Mouse (Mus musculus) thymus, postnatal 14 days (tissue): ENCODE measurements around the gene Zpbp2.

Experiments used
- DNase-seq: peaks from one replicate; pipeline ENCODE4 v3.0.0; 2021

The Zpbp2 gene

GRCm38 (mm10) chr11:98555124-98555700 is 4.3 kb downstream of the Zpbp2 start:
- no peak for DNase-seq

GRCm38 (mm10) chr11:98560942-98561341 is 10.0 kb downstream of the Zpbp2 start:
- no peak for DNase-seq

DNA sequence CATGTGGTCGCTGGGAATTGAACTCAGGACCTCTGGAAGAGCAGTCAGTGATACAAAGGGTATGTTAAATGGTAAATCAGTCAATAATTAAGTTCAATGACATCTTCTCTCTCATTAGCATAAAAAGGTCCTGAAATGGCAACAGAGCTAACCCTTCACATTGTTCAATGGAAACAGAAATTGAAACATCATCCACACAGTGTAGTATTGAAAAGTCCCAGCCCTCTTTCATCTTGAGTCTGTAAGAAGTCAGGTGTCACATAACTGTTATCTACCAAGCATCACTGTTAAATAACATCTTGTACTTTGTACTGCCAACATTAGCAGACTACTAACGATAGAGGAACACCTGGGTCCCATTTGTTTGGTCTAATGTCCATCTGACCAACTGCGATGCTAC is 12.1 kb downstream of the Zpbp2 start:
- DNase-seq, result no peak

GRCm38 (mm10) chr11:98563921-98564414 is 13.1 kb downstream of the Zpbp2 start:
- no peak for DNase-seq

DNA sequence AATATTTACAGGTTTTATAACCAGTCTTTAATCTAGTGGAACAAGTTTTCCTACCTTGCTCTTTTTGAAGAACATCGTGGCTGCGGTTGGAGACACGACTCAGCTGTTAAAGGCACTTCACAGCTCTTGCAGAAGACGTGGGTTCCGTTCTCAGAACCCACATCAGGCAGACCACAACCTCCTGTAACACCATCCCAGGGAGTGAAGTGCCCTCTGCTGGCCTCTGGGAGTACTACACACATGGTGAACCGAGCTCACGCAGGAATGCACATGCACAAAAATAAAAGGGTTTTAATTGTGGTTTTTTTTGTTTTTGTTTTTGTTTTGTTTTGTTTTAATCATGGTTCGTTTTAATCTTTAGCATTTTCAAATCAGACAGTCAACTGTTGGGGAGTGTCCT is 17.4 kb downstream of the Zpbp2 start:
- DNase-seq, result peak; percentile 41

DNA sequence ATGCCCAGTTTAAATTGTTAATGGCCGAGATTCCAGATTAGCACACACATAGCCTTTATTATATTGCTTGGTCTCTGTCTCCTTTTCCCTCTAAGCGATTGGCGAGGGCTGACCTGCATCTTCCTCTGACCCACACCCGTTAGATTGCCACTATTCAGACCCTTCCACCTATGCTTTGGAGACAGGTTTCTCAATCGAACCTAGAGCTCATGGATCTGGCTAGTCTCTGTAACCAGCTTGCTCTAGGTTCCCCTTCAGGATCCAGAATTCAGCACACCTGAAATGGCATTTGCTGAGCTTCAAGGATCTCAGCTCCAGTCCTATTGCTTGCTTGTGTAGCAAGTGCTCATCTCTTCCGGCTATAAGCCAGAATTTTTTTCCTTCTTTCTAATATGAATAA is 18.6 kb downstream of the Zpbp2 start:
- no peak for DNase-seq

DNA sequence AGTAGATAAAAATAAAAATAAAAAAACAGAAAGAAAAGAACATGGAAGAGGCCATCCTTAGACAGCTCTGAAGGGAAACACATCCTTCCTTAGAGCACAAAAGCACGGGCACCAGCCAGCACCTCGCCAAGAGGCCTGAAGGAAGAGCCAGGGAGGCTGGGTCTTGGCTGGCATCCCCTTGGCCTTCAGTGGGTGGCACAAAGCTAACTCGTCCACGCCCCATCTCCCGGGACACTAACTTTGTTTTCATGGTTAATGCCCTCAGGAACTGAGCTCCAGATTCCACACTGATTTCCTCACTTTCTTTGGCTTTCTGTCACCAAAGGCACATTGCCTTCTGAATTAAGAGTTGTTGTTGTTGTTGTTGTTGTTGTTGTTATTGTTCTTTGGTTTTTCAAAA is 26.9 kb downstream of the Zpbp2 start:
- no peak for DNase-seq

GRCm38 (mm10) chr11:98580301-98581121 is 29.6 kb downstream of the Zpbp2 start:
- no peak for DNase-seq

DNA sequence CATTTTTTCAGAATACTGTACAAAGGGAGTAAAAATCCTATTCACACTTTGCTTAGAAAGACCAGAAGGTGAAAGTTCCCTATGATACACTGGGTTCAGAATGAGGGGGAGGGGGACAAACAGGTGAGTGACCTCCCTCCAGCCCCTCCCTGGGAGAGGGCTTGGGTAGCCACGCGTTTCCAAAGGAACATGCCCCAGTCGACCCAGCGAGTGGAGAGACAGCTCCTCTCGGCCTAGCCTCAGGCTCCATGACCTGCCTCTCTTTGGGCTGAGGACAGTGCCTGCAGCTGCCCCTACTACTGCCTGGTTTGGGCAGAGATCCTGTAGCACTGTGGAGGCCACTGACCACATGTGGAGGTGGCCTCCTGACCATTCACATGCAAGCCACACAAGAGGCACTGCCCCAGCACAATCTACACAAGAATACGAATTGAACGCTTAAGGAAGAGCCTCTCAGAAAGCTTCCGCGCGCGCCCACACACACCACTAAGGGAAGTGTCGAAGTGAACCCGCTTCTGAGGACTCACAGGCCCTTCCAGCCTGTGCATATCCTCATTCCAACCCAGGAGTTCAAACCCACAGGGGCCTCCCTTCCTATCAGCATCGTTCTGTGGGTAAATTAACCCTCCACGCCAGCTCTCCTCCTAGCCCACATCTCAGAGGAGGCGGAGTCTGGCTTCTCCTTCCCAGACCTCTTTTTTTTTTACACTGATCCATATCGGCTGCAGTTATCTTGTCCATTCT is 30.6 kb downstream of the Zpbp2 start:
- DNase-seq, result no peak

DNA sequence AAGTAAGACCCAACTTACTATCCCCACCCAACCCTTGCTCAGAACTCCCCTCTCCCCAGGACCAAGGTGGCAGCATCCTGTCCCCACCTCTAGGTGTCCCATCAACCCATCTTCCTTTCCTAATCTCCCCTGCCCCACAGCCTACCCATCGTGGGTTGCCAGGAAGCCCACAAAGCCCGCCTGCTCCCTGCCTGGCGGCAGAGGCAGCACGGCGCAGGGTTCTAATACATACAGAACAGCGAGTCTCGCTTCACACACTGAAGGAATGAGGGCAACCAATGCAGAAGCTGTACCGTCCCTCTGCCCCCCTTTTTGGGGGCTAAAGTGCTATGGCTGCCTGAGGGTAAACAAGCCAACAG is 31.1 kb downstream of the Zpbp2 start:
- no peak for DNase-seq

DNA sequence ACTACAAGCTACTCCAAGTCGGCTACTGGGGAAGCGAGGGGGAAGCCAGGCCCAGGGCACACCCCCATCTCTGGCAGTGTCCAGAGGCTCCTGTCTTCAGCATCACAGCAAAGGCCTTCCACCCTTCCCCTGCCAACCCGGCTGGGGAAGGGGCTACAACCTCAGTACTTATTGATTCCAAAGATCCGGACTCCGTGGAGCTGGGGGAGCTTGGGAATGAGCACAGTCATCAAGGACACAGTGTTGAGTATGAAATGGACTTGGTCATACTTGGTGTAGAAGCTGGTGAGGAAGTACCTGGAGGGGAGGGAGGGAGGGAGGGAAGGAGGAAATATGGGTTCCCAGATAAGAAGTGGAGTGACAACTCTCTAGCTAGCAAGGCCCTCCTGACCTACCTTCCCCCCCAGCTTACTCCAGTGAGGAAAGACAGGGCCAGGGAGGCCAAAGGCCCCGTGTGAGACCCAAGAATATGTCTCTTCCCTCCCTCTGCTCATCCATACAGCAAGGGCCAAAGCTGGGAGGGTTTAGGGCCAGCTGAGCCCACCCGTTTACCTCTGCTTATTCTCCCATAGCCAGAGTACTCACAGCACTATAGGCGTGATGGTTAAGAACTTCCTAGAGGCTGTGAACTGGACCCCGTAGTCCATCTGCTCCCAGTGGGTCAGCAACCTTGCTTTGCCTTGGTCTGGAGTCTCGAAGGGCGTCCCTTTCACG is 31.8 kb downstream of the Zpbp2 start:
- DNase-seq, result no peak

DNA sequence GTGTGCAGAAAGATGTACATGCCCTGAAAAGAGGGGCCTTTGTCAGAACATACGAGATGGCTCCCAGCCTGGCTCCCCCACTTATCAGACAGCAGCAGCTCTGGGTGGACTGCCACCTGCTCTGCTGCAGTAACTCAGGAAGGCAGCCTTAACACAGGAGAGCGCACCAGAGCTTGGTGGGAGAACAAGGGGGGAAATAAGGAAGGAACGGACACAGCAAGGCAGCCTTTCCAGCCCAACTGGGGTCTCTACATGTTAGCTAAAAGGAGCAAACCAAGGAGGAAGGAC is 32.3 kb downstream of the Zpbp2 start:
- no peak for DNase-seq

DNA sequence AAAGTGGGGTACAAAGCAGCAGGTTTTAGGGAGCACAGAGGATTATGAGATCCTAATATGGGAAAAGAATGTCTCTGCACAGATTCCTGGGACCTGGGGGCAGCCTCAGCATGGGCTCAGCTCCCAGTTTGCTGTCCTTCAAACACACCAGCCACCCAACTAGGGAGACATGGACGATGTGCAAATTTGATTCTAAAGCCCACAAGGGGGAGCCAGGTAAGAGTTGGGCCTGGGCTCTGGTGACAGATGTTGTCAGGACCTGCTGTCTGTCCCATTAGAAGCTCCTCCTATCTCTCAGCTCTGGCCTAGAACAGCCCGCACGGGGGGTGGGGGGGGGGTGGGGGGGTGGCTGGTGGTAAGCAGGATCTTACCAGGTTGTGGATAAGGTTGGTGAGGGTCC is 32.7 kb downstream of the Zpbp2 start:
- DNase-seq, result peak; percentile 44

- no peak for DNase-seq
Measured at GRCm38 (mm10) chr11:98584146-98584545, 33.2 kb downstream of the Zpbp2 start.

GRCm38 (mm10) chr11:98584629-98585177 is 33.8 kb downstream of the Zpbp2 start:
- no peak for DNase-seq

DNA sequence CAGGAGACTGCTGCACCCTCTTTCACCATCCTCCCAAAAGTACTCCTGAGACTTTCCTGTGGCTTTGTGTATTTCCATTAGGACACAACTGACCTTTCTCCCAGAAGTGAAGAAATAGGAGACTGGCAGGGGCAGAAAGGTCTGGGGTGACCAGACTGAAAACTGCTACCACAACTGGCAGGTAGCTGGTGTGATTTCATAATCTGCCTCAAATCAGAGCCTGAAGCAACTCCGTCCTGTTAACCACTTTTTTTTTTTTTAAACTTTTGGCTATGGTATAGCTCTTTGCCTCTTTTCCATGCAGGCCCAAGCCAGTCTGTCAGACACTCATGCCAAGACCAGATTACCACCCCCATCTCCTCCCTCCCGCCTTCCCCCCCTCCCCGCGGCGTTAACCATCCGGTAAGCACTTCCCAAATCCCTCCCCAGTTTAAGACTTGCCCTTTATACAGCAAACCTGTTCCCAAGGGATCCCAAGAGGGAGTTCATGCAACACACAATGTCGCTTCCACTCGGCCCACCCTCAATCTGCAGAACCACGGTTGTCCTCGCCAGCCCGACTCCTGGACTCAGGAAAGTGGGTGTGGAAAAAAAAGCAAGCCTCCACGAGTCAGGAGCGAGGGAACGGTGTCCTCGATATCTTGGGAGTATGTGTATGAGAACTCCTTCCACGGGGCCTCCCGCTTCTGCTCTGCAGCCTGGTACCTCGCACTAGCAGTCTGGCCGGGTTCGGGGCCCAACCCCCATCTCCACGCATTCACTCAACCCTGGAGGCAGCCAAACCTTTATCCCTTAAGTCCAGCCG is 35.4 kb downstream of the Zpbp2 start:
- no peak for DNase-seq

GRCm38 (mm10) chr11:98586892-98587563 is 36.1 kb downstream of the Zpbp2 start, which contains the start of gene Ormdl3:
TSS of gene Ormdl3 (minus strand) at chr11:98587368.
- DNase-seq, result peak; percentile 99

GRCm38 (mm10) chr11:98587684-98588546 is 37.0 kb downstream of the Zpbp2 start:
- DNase-seq, result peak; percentile 39

DNA sequence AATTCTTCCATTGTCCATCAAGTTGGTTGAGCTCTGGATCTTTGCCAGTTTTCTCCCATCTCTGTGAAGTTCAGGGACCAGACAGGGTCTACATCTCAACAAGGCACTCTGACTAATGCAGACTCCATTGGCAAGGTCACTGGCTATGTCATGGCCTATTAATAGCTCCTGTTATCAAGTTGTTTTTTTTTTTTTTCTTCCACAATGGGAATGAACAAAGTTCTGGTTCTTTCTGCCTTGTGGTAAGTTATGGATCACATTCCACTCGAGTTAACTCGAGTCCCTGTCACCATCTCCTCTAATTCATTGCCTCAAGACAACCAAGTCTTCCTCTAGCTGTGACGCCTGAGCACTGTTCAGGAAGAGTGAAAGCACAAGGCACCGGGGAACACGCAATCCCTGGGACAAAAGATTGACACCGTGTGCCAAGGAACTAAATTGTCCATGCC is 38.0 kb downstream of the Zpbp2 start:
- no peak for DNase-seq

- DNase-seq, result no peak
Measured at GRCm38 (mm10) chr11:98589306-98589705, 38.4 kb downstream of the Zpbp2 start.
